Mouse (Mus musculus): Measurements from ENCODE around the gene Ubtd2.

DNA sequence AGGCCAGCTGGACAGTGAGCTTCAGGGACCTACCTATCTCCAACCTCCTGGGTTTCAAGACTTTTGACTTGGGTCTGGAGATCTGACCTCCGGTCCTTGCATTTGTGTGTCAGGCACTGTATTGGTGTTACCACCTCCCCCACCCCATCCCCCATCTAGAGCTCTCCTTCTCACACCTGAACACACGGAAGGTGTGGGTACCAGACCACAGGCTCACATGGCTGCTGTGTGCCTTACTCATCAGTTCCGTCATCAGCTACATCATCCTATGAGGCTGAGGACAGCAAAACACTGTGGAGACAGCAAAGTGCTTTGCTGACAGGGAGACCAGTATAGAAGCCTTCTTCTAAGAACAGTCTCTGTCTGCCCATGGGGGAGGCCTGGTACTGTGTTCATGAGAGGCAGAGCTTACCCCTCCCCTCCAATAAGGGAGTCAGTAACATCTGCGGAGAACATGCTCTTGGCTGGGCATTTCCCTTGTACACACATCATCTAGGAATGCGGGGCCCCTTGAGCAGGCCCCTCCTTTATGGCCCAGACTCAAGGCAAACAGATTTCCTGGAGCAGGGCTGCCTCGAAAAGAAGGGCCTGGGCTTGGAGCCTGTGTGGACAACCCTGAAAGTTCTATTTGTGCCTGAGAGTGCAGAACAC lies 19.6 kb upstream of the Ubtd2 start:
- TF ChIP-seq POLR2A (IDR thresholded peaks at IDR 0.05; ENCODE audit: low read depth, low read length), result no peak
- TF ChIP-seq CTCF (IDR thresholded peaks at IDR 0.05; ENCODE audit: extremely low read depth, insufficient read length, insufficient replicate concordance, low read depth, low read length), result no peak

Measured in small intestine, adult 2 months (tissue).